Mouse (Mus musculus): Measurements from ENCODE around the gene Plcxd2. TPM values are rescaled to one million over a fixed set of nuclear protein-coding genes. Genes with fewer than 3 reads are reported as not detected.

The Plcxd2 gene
- polyA plus RNA-seq, 1 experiment from 2014 or later = 0.93 TPM

DNA sequence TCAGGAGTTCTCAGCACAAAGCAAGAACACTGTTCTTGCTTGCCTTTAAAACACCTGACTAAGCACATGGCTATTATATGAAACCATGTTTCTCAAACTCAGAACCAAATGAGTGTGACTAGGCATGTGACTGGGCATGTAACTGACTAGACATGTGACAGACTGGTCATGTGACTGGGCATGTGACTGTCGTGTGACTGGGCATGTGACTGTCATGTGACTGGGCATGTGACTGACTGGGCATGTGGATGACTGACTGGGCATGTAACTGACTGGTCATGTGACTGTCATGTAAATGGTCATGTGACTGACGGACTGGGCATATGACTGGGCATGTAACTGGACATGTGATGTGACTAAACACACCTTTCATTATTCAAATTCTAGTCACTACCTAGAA, 39.8 kb downstream of the Plcxd2 start:
- H3K9me3 ChIP-seq (replicated peaks; ENCODE audit: low read length) = no peaks in the 10 kb centered on the region
- H3K27ac ChIP-seq = no peak overlapping the region
- no peak overlapping the region for H3K4me3 ChIP-seq (replicated peaks; ENCODE audit: low read depth, low read length)
- H3K36me3 ChIP-seq (ENCODE audit: insufficient read depth, low read length) = no peaks in the 10 kb centered on the region
- no peak for TF ChIP-seq CTCF (IDR thresholded peaks at IDR 0.05; ENCODE audit: low read depth)
- DNase-seq (ENCODE audit: low spot score) = no peak
- ATAC-seq (replicated peaks; ENCODE audit: low FRiP score, low read depth) = no peak
- no peaks in the 10 kb centered on the region for H3K4me1 ChIP-seq (replicated peaks; ENCODE audit: insufficient read depth, low read length)
- H3K27me3 ChIP-seq (ENCODE audit: insufficient read depth, low read length) = no peaks in the 10 kb centered on the region
- H3K9ac ChIP-seq (ENCODE audit: low read depth, low read length) = no peak overlapping the region
- no peak overlapping the region for H3K4me2 ChIP-seq (ENCODE audit: low read length)
- 99% methylated on average over 2 of the region's 2 CpGs for WGBS

GRCm38 (mm10) chr16:45968716-45969115, 41.3 kb downstream of the Plcxd2 start:
- H3K9ac ChIP-seq (ENCODE audit: low read depth, low read length) = no peak overlapping the region
- peak; percentile 12 for DNase-seq (ENCODE audit: low spot score)
- no peak overlapping the region for H3K4me2 ChIP-seq (ENCODE audit: low read length)
- TF ChIP-seq CTCF (IDR thresholded peaks at IDR 0.05; ENCODE audit: low read depth) = no peak
- H3K36me3 ChIP-seq (ENCODE audit: insufficient read depth, low read length) = no peaks in the 10 kb centered on the region
- 69% methylated on average over 5 of the region's 5 CpGs for WGBS
- no peaks in the 10 kb centered on the region for H3K9me3 ChIP-seq (replicated peaks; ENCODE audit: low read length)
- H3K4me1 ChIP-seq (replicated peaks; ENCODE audit: insufficient read depth, low read length) = no peaks in the 10 kb centered on the region
- H3K4me3 ChIP-seq (replicated peaks; ENCODE audit: low read depth, low read length) = no peak overlapping the region
- 0 out of 2 replicates have a peak, but pooled peaks have one; percentile 34 for ATAC-seq (replicated peaks; ENCODE audit: low FRiP score, low read depth)
- H3K27ac ChIP-seq = no peak overlapping the region
- H3K27me3 ChIP-seq (ENCODE audit: insufficient read depth, low read length) = no peaks in the 10 kb centered on the region

GRCm38 (mm10) chr16:45967471-45967870, 42.5 kb downstream of the Plcxd2 start:
- no peaks in the 10 kb centered on the region; the same call in 1 of the 2 replicates for H3K4me1 ChIP-seq (replicated peaks; ENCODE audit: insufficient read depth, low read length)
- H3K36me3 ChIP-seq (ENCODE audit: insufficient read depth, low read length) = no peaks in the 10 kb centered on the region
- peak; percentile 99 for TF ChIP-seq CTCF (IDR thresholded peaks at IDR 0.05; ENCODE audit: low read depth)
- ATAC-seq (replicated peaks; ENCODE audit: low FRiP score, low read depth) = peak; percentile 78
- WGBS = 12% methylated on average over 7 of the region's 7 CpGs
- no peak overlapping the region for H3K4me3 ChIP-seq (replicated peaks; ENCODE audit: low read depth, low read length)
- no peaks in the 10 kb centered on the region for H3K27me3 ChIP-seq (ENCODE audit: insufficient read depth, low read length)
- H3K4me2 ChIP-seq (ENCODE audit: low read length) = no peak overlapping the region
- no peak overlapping the region for H3K27ac ChIP-seq
- no peaks in the 10 kb centered on the region for H3K9me3 ChIP-seq (replicated peaks; ENCODE audit: low read length)
- peak; percentile 95 for DNase-seq (ENCODE audit: low spot score)
- H3K9ac ChIP-seq (ENCODE audit: low read depth, low read length) = no peak overlapping the region

- no peaks in the 10 kb centered on the region; the same call in 1 of the 2 replicates for H3K4me1 ChIP-seq (replicated peaks; ENCODE audit: insufficient read depth, low read length)
- peak; percentile 36 for DNase-seq (ENCODE audit: low spot score)
- 46% methylated on average over 5 of the region's 5 CpGs for WGBS
These were observed 43.4 kb downstream of the Plcxd2 start for GRCm38 (mm10) chr16:45966604-45967003.

DNA sequence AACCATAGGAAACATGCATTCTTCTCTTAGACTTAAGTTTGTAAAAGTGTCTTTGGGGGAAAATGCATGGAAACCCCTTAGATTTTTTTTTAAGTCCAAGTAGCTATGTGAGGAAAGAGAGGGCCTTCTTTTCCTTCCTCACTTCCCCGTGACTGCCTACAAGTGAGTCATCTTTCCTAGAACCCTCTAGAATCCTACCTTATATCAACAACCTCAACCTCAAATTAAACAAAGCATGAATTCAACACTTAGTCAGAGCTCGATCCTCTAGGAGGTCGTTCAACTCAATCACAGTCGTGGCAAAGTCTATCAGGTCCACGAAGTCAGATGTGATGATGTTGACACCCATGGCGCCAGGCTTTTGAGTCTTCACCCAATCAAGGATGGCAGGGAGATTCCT, 45.2 kb downstream of the Plcxd2 start:
- H3K9ac ChIP-seq (ENCODE audit: low read depth, low read length) = no peak overlapping the region
- no peaks in the 10 kb centered on the region for H3K27me3 ChIP-seq (ENCODE audit: insufficient read depth, low read length)
- H3K27ac ChIP-seq = no peak overlapping the region
- no peak for TF ChIP-seq CTCF (IDR thresholded peaks at IDR 0.05; ENCODE audit: low read depth)
- no peaks in the 10 kb centered on the region; the same call in 1 of the 2 replicates for H3K4me1 ChIP-seq (replicated peaks; ENCODE audit: insufficient read depth, low read length)
- H3K9me3 ChIP-seq (replicated peaks; ENCODE audit: low read length) = no peaks in the 10 kb centered on the region
- H3K36me3 ChIP-seq (ENCODE audit: insufficient read depth, low read length) = no peaks in the 10 kb centered on the region
- no peak for DNase-seq (ENCODE audit: low spot score)
- no peak overlapping the region for H3K4me3 ChIP-seq (replicated peaks; ENCODE audit: low read depth, low read length)
- H3K4me2 ChIP-seq (ENCODE audit: low read length) = no peak overlapping the region
- WGBS = 90% methylated on average over 6 of the region's 6 CpGs
- no peak for ATAC-seq (replicated peaks; ENCODE audit: low FRiP score, low read depth)

More at GRCm38 (mm10) chr16:45966604-45967003, 43.4 kb downstream of the Plcxd2 start:
- H3K4me3 ChIP-seq (replicated peaks; ENCODE audit: low read depth, low read length) = no peak overlapping the region
- no peak for TF ChIP-seq CTCF (IDR thresholded peaks at IDR 0.05; ENCODE audit: low read depth)
- no peaks in the 10 kb centered on the region for H3K27me3 ChIP-seq (ENCODE audit: insufficient read depth, low read length)
- H3K36me3 ChIP-seq (ENCODE audit: insufficient read depth, low read length) = no peaks in the 10 kb centered on the region
- ATAC-seq (replicated peaks; ENCODE audit: low FRiP score, low read depth) = no peak
- H3K27ac ChIP-seq = peak overlapping the region; percentile 42
- no peaks in the 10 kb centered on the region for H3K9me3 ChIP-seq (replicated peaks; ENCODE audit: low read length)
- no peak overlapping the region for H3K4me2 ChIP-seq (ENCODE audit: low read length)
- H3K9ac ChIP-seq (ENCODE audit: low read depth, low read length) = no peak overlapping the region

DNA sequence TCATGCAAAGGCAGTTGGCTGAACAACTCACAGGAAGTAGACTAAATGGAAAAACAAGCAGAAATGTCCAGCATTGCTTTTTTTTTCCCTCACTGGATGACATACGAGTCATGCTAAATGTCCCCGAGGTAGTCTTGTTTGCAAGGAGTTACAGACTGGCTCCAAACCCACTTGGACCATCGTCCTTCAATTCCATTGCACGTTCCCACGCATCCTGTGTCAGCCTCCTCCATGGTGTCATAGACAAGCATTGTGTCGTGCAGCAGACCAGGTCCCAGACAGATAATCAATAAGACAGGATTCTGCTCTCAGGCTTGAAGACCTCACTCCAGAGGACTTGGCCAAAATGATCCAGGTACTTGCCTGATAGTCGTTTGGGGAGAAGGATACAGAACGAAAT, 46.2 kb downstream of the Plcxd2 start:
- Histone ChIP-seq H3K4me1 (replicated peaks; ENCODE audit: insufficient read depth, low read length) (no peaks in the 10 kb centered on the region; the same call in 1 of the 2 replicates), H3K9ac (ENCODE audit: low read depth, low read length) (no peak overlapping the region), H3K9me3 (replicated peaks; ENCODE audit: low read length) (no peaks in the 10 kb centered on the region), H3K27ac (no peak overlapping the region), H3K4me2 (ENCODE audit: low read length) (no peak overlapping the region), H3K27me3 (ENCODE audit: insufficient read depth, low read length) (no peaks in the 10 kb centered on the region), H3K4me3 (replicated peaks; ENCODE audit: low read depth, low read length) (no peak overlapping the region), H3K36me3 (ENCODE audit: insufficient read depth, low read length) (no peaks in the 10 kb centered on the region)
- DNase-seq (ENCODE audit: low spot score) = no peak
- no peak for TF ChIP-seq CTCF (IDR thresholded peaks at IDR 0.05; ENCODE audit: low read depth)
- no peak for ATAC-seq (replicated peaks; ENCODE audit: low FRiP score, low read depth)
- WGBS = 81% methylated on average over 8 of the region's 8 CpGs

- no peak for ATAC-seq (replicated peaks; ENCODE audit: low FRiP score, low read depth)
- no peak for TF ChIP-seq CTCF (IDR thresholded peaks at IDR 0.05; ENCODE audit: low read depth)
- 36% methylated on average over 5 of the region's 5 CpGs for WGBS
These were observed 46.9 kb downstream of the Plcxd2 start for GRCm38 (mm10) chr16:45963088-45963487.

More at GRCm38 (mm10) chr16:45963088-45963487, 46.9 kb downstream of the Plcxd2 start:
- Histone ChIP-seq H3K4me2 (ENCODE audit: low read length) (no peak overlapping the region), H3K27me3 (ENCODE audit: insufficient read depth, low read length) (no peaks in the 10 kb centered on the region), H3K27ac (no peak overlapping the region), H3K9me3 (replicated peaks; ENCODE audit: low read length) (no peaks in the 10 kb centered on the region), H3K4me3 (replicated peaks; ENCODE audit: low read depth, low read length) (no peak overlapping the region), H3K9ac (ENCODE audit: low read depth, low read length) (no peak overlapping the region), H3K4me1 (replicated peaks; ENCODE audit: insufficient read depth, low read length) (no peaks in the 10 kb centered on the region; the same call in 1 of the 2 replicates), H3K36me3 (ENCODE audit: insufficient read depth, low read length) (no peaks in the 10 kb centered on the region)
- peak; percentile 31 for DNase-seq (ENCODE audit: low spot score)

Measured in kidney, postnatal 0 days (tissue).